Mouse (Mus musculus) embryonic fibroblast, embryonic 13.5 days (primary cell): Measurements from ENCODE around the gene Nceh1. TPM values are rescaled to one million over a fixed set of nuclear protein-coding genes. Genes with fewer than 3 reads are reported as not detected.

Source experiments
- H3K27ac ChIP-seq: 2 replicates; pipeline ENCODE4 v1.5.1; 2012; ENCODE audit warnings: low read length, control low read depth, inconsistent platforms; ENCODE audit not compliant: insufficient read depth
- H3K4me1 ChIP-seq: 2 replicates; pipeline ENCODE4 v1.6.1; 2011; ENCODE audit warnings: low read length; ENCODE audit not compliant: control insufficient read depth, insufficient read depth
- H3K4me3 ChIP-seq: 2 replicates; pipeline ENCODE4 v1.5.1; 2011; ENCODE audit warnings: mild to moderate bottlenecking, control low read depth, low read length; ENCODE audit not compliant: insufficient read depth
- CTCF ChIP-seq: IDR thresholded peaks from 2 replicates; pipeline ENCODE4 v1.5.1; 2011; ENCODE audit warnings: mild to moderate bottlenecking, control low read depth, low read length, moderate library complexity, borderline replicate concordance; ENCODE audit not compliant: insufficient read depth
- POLR2A ChIP-seq: IDR thresholded peaks from 2 replicates; pipeline ENCODE4 v1.6.1; 2011; ENCODE audit warnings: low read depth, mild to moderate bottlenecking, control low read depth, low read length, moderate library complexity
- polyA plus RNA-seq: library from polyadenylated mRNA; stranded (reverse); fragments of >200 nt; gene quantifications from 2 replicates; pipeline ENCODE4 v1.2.4, GENCODE M21; 2011; ENCODE audit warnings: low read depth; ENCODE audit not compliant: missing spikeins, insufficient read length

The Nceh1 gene
- polyA plus RNA-seq, 1 experiment = 5.3 TPM

GRCm38 (mm10) chr3:27156594-27156949 is 26.2 kb upstream of the Nceh1 start:
- Histone ChIP-seq H3K27ac (no peak overlapping the region), H3K4me3 (no peak overlapping the region), H3K4me1 (peaks cover 5% of the 10 kb centered on the region; the same call in 1 of the 2 replicates)
- TF ChIP-seq CTCF (no peak), POLR2A (no peak)

- Histone ChIP-seq H3K4me1 (peaks cover 5% of the 10 kb centered on the region; the same call in 1 of the 2 replicates), H3K27ac (no peak overlapping the region), H3K4me3 (no peak overlapping the region)
- TF ChIP-seq CTCF (no peak), POLR2A (no peak)
Measured at GRCm38 (mm10) chr3:27158910-27159309, 23.9 kb upstream of the Nceh1 start.

- no peak overlapping the region for H3K27ac ChIP-seq
- TF ChIP-seq CTCF (no peak), POLR2A (no peak)
- no peak overlapping the region for H3K4me3 ChIP-seq
- no peaks in the 10 kb centered on the region for H3K4me1 ChIP-seq
Measured at GRCm38 (mm10) chr3:27161645-27162409, 20.9 kb upstream of the Nceh1 start.

GRCm38 (mm10) chr3:27162410-27162804 is 20.4 kb upstream of the Nceh1 start:
- Histone ChIP-seq H3K4me1 (no peaks in the 10 kb centered on the region), H3K4me3 (no peak overlapping the region), H3K27ac (no peak overlapping the region)
- no peak for TF ChIP-seq CTCF
- TF ChIP-seq POLR2A = no peak

- TF ChIP-seq CTCF (no peak), POLR2A (no peak)
Measured at GRCm38 (mm10) chr3:27165481-27166065, 17.2 kb upstream of the Nceh1 start.

GRCm38 (mm10) chr3:27170257-27170656 is 12.5 kb upstream of the Nceh1 start:
- TF ChIP-seq CTCF = no peak
- no peak for TF ChIP-seq POLR2A
- Histone ChIP-seq H3K4me3 (no peak overlapping the region), H3K4me1 (no peaks in the 10 kb centered on the region), H3K27ac (no peak overlapping the region)

More at GRCm38 (mm10) chr3:27165481-27166065, 17.2 kb upstream of the Nceh1 start:
- no peak overlapping the region for H3K27ac ChIP-seq
- H3K4me1 ChIP-seq = no peaks in the 10 kb centered on the region
- no peak overlapping the region for H3K4me3 ChIP-seq

- no peak overlapping the region for H3K27ac ChIP-seq
- no peak for TF ChIP-seq POLR2A
- no peak for TF ChIP-seq CTCF
Measured at GRCm38 (mm10) chr3:27179711-27180110, 3.1 kb upstream of the Nceh1 start.

GRCm38 (mm10) chr3:27183601-27184175 is 923 bp downstream of the Nceh1 start:
- Histone ChIP-seq H3K27ac (no peak overlapping the region), H3K4me1 (no peaks in the 10 kb centered on the region), H3K4me3 (peak overlapping the region; percentile 54)
- no peak for TF ChIP-seq POLR2A
- no peak for TF ChIP-seq CTCF

More at GRCm38 (mm10) chr3:27179711-27180110, 3.1 kb upstream of the Nceh1 start:
- Histone ChIP-seq H3K4me3 (no peak overlapping the region), H3K4me1 (no peaks in the 10 kb centered on the region)

GRCm38 (mm10) chr3:27188386-27188785 is 5.6 kb downstream of the Nceh1 start:
- TF ChIP-seq POLR2A (no peak), CTCF (no peak)
- H3K4me3 ChIP-seq = no peak overlapping the region
- H3K27ac ChIP-seq = no peak overlapping the region
- H3K4me1 ChIP-seq = no peaks in the 10 kb centered on the region
